Mouse (Mus musculus): ENCODE results near the gene Snx14. TPM values are rescaled to one million over a fixed set of nuclear protein-coding genes. Genes with fewer than 3 reads are reported as not detected.

Snx14 gene
- total RNA-seq, 2 experiments from 2014 or later = 11.7 to 13.9 TPM

Other genes with a start within 250 kb of the Snx14 start
- gene Nt5e, start 111.8 kb downstream of the Snx14 start, total RNA-seq (2021) = 1 to 10 TPM; 4.8 to 5.2 TPM
- gene Gm20537, start 17.7 kb upstream of the Snx14 start, total RNA-seq (2021) = 1 to 10 TPM in 1 of 2 experiments, not detected in 1; 1.3 TPM
- gene Syncrip, start 43.6 kb upstream of the Snx14 start, total RNA-seq (2021) = 10 to 100 TPM; 43.7 to 56.5 TPM
- 1 to 10 TPM; 6.1 to 6.4 TPM for gene Zfp949, start 109.1 kb upstream of the Snx14 start, total RNA-seq (2021)
- under 1 TPM in 1 of 2 experiments, not detected in 1; 0.27 TPM for gene Trim43a, start 141.9 kb upstream of the Snx14 start, total RNA-seq (2021)